Mouse (Mus musculus) 3134 (cell line): ENCODE measurements around the gene Ctss.

Source experiments
- DNase-seq: peaks from one replicate; pipeline ENCODE4 v3.0.0-alpha.2; 2011; ENCODE audit warnings: low spot score; ENCODE audit not compliant: insufficient read length; ENCODE audit errors: extremely low read depth

Gene Ctss

DNA sequence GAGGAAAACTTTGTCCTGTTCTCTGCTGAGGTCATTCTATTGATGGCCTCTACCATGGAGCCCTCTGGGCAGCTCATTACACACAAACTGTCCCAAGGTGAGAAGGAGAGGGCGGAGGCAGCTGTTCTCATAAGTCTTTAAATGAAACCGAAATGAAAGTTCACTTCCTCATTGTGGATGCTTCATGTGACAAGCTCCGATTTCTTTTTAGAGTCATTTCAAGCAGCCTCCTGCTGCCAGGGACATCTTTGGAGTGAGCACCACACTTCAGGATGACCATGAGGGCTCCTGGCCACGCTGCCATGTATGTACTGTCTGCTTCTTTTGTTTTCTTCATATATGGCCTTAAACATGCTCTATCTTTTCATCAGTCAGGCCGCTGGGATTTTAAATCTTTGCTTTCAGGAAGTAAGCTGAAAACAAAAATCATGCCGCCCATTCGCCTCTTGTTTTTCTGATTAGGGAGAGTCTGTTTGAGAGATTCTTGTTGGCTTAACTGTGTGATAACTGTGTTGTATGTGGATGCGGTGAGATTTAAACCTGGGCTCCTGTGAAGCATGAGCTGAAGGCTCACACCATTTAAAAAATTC is at the start of gene Ctss:
Ctss (plus strand) TSS at position 165 of the 590 bp plus-strand sequence.
- no peak for DNase-seq

- no peak for DNase-seq
These were observed 47.6 kb upstream of the Ctss start for GRCm38 (mm10) chr3:95478966-95479365.

DNA sequence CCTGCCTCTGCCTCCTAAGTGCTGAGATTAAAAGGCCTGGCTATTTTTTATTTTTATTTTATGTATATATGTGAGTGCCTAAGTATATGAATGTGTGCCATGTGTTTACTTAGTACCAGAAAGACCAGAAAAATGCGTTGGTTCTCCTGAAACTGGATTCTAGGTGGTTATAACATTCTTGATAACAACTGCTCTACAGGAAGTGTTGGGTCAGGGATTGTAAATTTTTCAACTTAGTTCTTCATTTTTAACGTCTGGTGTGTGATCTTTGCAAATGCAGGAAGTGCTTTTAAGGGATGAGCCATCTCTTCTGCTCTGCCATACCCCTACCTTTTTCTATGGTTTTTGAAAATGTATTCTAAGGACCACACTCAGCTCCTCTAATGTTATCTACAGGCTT is 40.2 kb upstream of the Ctss start:
- DNase-seq = no peak

DNA sequence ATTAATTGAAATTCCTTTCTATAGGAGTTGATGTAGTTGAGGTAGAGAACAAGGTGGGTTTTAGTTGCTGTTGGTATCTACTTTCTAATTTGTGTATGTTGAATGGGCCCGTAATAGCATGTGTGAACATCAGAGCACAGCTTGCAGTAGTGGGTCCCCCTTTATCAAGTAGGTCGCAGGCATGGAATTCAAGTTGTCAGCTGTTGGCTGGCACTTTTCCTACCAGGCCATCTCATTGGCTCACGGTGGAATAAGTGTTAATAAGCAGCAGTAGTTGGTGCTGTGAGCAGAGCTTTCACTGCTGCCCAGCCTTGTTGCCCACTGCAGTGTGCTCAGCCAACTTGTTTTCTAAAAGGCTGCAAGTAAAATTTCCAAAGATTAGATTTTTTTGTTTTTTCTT is 37.9 kb upstream of the Ctss start:
- DNase-seq = no peak

- DNase-seq = no peak
These were observed 36.3 kb upstream of the Ctss start for GRCm38 (mm10) chr3:95490238-95490637.

DNA sequence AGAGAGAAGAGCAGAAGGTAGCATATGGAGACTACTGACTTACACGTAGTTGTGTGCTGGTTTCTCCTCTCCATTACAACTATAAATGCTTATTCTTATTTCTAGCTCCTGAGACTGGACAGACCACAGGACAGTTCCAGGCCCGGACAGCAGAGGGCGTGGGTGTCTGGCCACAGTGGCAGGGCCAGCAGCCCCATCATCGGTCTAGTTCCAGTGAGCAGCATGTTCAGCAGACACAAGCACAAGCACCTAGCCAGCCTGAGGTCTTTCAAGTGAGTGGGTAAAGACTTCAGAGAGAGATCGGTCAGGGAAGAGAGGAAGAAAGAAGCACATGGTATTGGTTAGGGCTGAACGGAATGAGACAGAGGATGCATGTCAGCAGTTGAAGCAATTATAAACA is 32.2 kb upstream of the Ctss start:
- DNase-seq = peak; percentile 53

GRCm38 (mm10) chr3:95498229-95498628 is 28.4 kb upstream of the Ctss start:
- DNase-seq = no peak

- DNase-seq = no peak
These were observed 27.6 kb upstream of the Ctss start, which contains the start of gene Ctsk for GRCm38 (mm10) chr3:95499024-95499423. Gene Ctsk (plus strand): TSS chr3:95499256.

DNA sequence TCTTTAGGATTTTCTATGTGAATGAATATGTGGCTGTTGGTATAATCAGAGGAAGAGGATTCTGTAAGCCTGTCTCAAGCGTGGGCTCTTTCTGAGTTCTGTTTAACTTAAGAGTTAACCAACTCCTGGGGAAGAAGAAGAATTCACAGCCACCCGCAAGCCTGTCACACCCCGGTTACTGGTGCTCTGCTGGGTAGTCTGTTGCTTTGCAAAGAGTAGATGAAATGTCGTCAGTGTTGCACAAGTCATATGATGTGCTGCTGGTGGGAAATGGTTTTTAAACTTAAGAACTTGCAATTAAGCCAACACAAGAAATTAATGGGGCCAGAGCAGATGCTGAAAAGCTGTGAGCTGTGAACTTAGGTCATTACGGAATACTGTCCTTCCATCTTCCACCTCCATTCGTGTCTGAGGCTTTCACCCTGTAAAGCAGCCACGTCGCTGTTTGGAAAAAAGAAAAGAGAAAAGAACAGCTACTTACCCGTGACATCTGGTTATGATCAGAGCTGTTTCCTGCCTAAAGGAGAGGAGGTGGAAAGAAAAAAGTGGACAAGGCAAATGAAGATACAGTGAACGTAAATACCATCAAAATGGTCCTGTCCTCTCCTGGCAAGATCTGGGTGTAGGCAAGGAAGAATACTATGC is 27.0 kb upstream of the Ctss start:
- no peak for DNase-seq

- DNase-seq = no peak
These were observed 24.3 kb upstream of the Ctss start for GRCm38 (mm10) chr3:95502312-95502711.

DNA sequence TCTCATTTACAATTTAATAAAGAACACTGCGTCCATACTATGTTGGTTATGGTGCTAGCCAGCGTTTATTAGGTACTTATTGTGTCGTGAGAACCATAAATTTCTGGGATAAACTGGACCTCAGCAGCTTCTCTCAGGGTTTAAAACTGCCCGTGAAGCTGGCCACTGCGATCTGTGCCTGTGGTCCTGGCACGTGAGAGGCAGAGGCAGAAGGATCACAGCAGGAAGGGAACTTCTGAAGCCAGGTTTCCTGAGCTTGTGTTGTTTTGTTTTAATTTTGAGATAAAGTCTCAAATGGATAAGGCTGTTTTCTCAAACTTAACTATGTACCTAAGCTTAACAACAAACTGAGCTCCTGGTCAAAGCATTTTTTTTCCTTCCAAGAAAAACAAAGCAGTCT is 17.2 kb upstream of the Ctss start:
- DNase-seq = no peak

DNA sequence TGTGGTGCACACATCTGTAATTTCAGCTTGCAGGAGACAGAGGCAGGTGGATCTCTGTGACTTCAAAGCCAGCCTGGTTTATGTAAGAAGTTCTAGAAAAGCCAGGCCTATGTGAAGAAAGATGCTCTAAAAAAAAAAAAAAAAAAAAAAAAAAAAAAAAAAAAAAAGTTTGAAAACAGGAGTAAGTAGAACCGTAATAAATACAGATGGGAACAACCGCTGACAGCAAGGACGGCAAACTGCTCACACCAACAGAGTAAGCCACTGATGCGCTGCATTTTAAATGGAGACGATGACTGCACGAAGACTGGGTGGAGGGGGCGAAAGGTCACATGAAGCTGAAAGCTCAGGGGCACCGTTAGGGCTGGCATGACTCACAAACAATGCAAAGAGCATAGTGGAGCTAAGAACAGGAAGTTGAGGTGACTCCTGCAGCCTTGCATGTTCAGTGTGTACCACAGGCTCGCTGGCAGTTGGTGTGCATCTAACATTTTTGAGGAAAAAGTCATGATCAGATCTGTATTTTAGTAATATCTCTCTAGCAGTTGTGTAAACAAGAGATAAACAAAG is 14.9 kb upstream of the Ctss start:
- no peak for DNase-seq

GRCm38 (mm10) chr3:95516614-95517041 is 10.0 kb upstream of the Ctss start:
- no peak for DNase-seq

- DNase-seq = peak; percentile 59
These were observed 9.1 kb upstream of the Ctss start for GRCm38 (mm10) chr3:95517493-95517898.

DNA sequence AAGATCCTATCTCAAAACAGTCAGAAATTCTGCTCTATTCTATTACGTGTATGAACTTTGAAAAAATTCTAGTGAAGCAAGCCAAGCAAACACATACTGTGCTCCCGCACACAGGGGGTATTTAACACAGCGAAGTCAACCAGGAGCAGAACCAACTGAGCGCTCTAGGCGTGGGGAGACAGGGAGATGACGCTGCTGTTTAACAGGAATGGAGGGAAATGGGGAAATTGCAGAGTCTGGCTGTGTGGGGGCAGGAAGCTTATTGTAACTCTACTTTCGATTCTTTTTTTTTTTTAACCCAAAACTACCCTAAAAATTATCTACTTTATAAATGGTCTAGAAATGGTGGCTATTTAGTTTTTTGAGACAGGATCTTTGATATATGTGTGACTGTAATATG is 7.7 kb upstream of the Ctss start:
- no peak for DNase-seq

- no peak for DNase-seq
These were observed 7.3 kb upstream of the Ctss start for GRCm38 (mm10) chr3:95519315-95519714.

- no peak for DNase-seq
These were observed 6.5 kb upstream of the Ctss start for GRCm38 (mm10) chr3:95520100-95520499.

DNA sequence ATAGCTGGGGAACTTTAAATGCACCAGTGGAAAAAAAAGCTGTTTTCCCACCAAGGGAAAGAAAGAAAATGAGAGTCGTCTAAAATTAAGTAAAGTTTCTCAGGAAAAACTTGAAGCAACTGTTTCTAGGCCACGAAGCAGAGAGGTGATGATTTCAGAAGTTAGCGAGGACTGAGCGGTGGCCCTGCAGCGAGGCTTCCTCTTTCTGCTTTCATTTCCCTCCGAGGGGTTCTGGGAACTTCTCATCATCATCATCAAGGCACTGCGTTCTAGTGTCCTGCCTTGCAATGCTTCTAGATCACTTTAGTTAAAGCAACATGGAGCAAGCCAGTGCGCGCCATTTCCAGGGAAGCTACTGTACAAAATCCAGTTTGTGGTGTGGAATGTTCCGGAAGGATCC is 5.4 kb upstream of the Ctss start:
- DNase-seq = no peak

GRCm38 (mm10) chr3:95523662-95524061 is 2.9 kb upstream of the Ctss start:
- peak; percentile 26 for DNase-seq

GRCm38 (mm10) chr3:95524673-95525072 is 1.9 kb upstream of the Ctss start:
- DNase-seq = peak; percentile 26

DNA sequence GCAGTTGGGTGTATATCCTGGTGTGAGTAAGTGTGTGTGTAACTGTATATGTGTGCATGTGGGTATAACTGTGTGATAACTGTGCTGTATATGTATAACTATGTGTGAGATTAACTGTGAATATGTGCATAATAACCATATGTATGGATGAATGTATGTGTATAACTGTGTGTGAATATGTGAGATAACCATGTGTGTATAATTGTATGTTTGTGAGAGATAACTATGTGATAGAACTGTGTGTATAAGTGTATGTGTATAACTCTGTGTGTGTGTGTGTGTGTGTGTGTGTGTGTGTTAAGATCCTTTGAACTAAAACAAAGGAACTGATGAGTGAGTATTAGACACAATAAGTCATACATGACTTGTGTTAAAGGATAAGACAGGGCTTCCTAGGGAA is 475 bp upstream of the Ctss start:
- no peak for DNase-seq

DNA sequence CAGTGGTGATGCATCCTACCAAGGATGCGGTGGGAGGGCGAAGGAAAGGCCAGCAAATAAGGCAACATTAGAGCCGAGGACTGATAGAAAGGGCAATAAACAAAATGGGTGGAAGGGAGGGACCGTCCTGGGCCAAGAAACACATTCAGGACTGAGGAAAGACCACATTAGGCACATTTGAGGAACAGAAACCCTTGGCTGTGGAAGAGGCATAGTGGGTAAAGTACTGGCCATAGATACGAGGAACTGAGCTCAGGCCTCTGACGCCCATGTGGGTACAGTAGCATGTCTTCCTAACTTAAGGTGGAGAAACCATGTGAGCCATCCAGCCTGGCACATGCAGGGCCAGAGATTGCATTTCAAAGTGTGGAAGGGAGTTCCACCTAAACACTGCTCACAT is 3.2 kb downstream of the Ctss start:
- no peak for DNase-seq
